Mouse (Mus musculus): ENCODE measurements around the gene Tead2. TPM values are rescaled to one million over a fixed set of nuclear protein-coding genes. Genes with fewer than 3 reads are reported as not detected.
"Not testable (repeated sequence)": the region's sequence is repeated elsewhere in the genome, so short reads cannot be mapped to it uniquely, and the experiment has no call there.

The Tead2 gene
- 123 and 141 TPM in 2 replicates for polyA plus RNA-seq (2015; fragmentation: Nextera tagmentation; extraction: Ambion mirVana)

GRCm38 (mm10) chr7:45215673-45216441 lies at the start of gene Tead2:
Gene Tead2, plus strand, starts transcription at chr7:45215753.
- WGBS = under 1% methylated on average over 55 of the region's 55 CpGs
- peaks cover 23% of the 10 kb centered on the region for H3K36me3 ChIP-seq
- H3K9ac ChIP-seq = peak within 1 kb of the TSS; percentile 82
- peaks cover 21% of the 10 kb centered on the region for H3K4me1 ChIP-seq
- peaks cover 16% of the 10 kb centered on the region for H3K27me3 ChIP-seq (replicated peaks)
- peak within 1 kb of the TSS; percentile 60 for H3K4me2 ChIP-seq
- peak within 1 kb of the TSS; percentile 94 for H3K27ac ChIP-seq
- no peaks in the 10 kb centered on the region for H3K9me3 ChIP-seq
- H3K4me3 ChIP-seq (replicated peaks) = peak within 1 kb of the TSS; percentile 83
- ATAC-seq (ENCODE audit: insufficient read depth, low FRiP score, low read depth) = peak; percentile 44; the same call in 1 of the 2 replicates

- H3K9me3 ChIP-seq = 0 out of 2 replicates have a peak, but pooled peaks cover 5% of the 10 kb centered on the region
- no peak overlapping the region for H3K4me2 ChIP-seq
- no peak overlapping the region for H3K9ac ChIP-seq
- peaks cover 82% of the 10 kb centered on the region for H3K27me3 ChIP-seq (replicated peaks)
- no peaks in the 10 kb centered on the region for H3K36me3 ChIP-seq
- WGBS = 23% methylated on average over 10 of the region's 10 CpGs
- no peak for ATAC-seq (ENCODE audit: insufficient read depth, low FRiP score, low read depth)
- H3K4me1 ChIP-seq = peaks cover 15% of the 10 kb centered on the region
- H3K27ac ChIP-seq = no peak overlapping the region
- no peak overlapping the region for H3K4me3 ChIP-seq (replicated peaks)
These were observed 48.6 kb upstream of the Tead2 start for GRCm38 (mm10) chr7:45166950-45167401.

- H3K27me3 ChIP-seq (replicated peaks) = peaks cover 79% of the 10 kb centered on the region
- no peak for ATAC-seq (ENCODE audit: insufficient read depth, low FRiP score, low read depth)
- no peak overlapping the region for H3K4me2 ChIP-seq
- H3K4me1 ChIP-seq = peaks cover 9% of the 10 kb centered on the region
- H3K36me3 ChIP-seq = no peaks in the 10 kb centered on the region
- no peak overlapping the region for H3K27ac ChIP-seq
- 0 out of 2 replicates have a peak, but pooled peaks cover 5% of the 10 kb centered on the region for H3K9me3 ChIP-seq
- H3K4me3 ChIP-seq (replicated peaks) = no peak overlapping the region
- 3% methylated on average over 19 of the region's 19 CpGs for WGBS
- H3K9ac ChIP-seq = no peak overlapping the region
These were observed 47.6 kb upstream of the Tead2 start for GRCm38 (mm10) chr7:45167761-45168445.

GRCm38 (mm10) chr7:45168656-45169055 lies 46.9 kb upstream of the Tead2 start:
- Histone ChIP-seq H3K27ac (no peak overlapping the region), H3K27me3 (replicated peaks) (peaks cover 76% of the 10 kb centered on the region), H3K9ac (no peak overlapping the region), H3K36me3 (no peaks in the 10 kb centered on the region), H3K4me1 (peaks cover 7% of the 10 kb centered on the region), H3K9me3 (0 out of 2 replicates have a peak, but pooled peaks cover 5% of the 10 kb centered on the region), H3K4me3 (replicated peaks) (no peak overlapping the region), H3K4me2 (no peak overlapping the region)
- ATAC-seq (ENCODE audit: insufficient read depth, low FRiP score, low read depth) = no peak
- whole genome bisulfite sequencing = 5% methylated on average over 24 of the region's 24 CpGs

GRCm38 (mm10) chr7:45169495-45169894 lies 46.1 kb upstream of the Tead2 start:
- H3K9ac ChIP-seq = no peak overlapping the region
- ATAC-seq (ENCODE audit: insufficient read depth, low FRiP score, low read depth) = no peak
- 84% methylated on average over 3 of the region's 3 CpGs for WGBS

GRCm38 (mm10) chr7:45172974-45173373 lies 42.6 kb upstream of the Tead2 start:
- 59% methylated on average over 7 of the region's 7 CpGs for WGBS
- no peaks in the 10 kb centered on the region for H3K36me3 ChIP-seq
- H3K27me3 ChIP-seq (replicated peaks) = peaks cover 76% of the 10 kb centered on the region
- no peak overlapping the region for H3K9ac ChIP-seq
- peaks cover 6% of the 10 kb centered on the region for H3K4me1 ChIP-seq
- no peak for ATAC-seq (ENCODE audit: insufficient read depth, low FRiP score, low read depth)
- H3K9me3 ChIP-seq = 0 out of 2 replicates have a peak, but pooled peaks cover 5% of the 10 kb centered on the region
- no peak overlapping the region for H3K4me3 ChIP-seq (replicated peaks)
- no peak overlapping the region for H3K27ac ChIP-seq
- no peak overlapping the region for H3K4me2 ChIP-seq

More at GRCm38 (mm10) chr7:45169495-45169894, 46.1 kb upstream of the Tead2 start:
- Histone ChIP-seq H3K27me3 (replicated peaks) (peaks cover 74% of the 10 kb centered on the region), H3K9me3 (0 out of 2 replicates have a peak, but pooled peaks cover 5% of the 10 kb centered on the region), H3K4me3 (replicated peaks) (no peak overlapping the region), H3K4me1 (no peaks in the 10 kb centered on the region), H3K4me2 (no peak overlapping the region), H3K36me3 (no peaks in the 10 kb centered on the region), H3K27ac (no peak overlapping the region)

- H3K4me1 ChIP-seq; H3K4me2 ChIP-seq; ATAC-seq (ENCODE audit: insufficient read depth, low FRiP score, low read depth); H3K4me3 ChIP-seq (replicated peaks); H3K36me3 ChIP-seq; H3K9ac ChIP-seq; H3K9me3 ChIP-seq; H3K27ac ChIP-seq: not testable (repeated sequence)
- peaks cover 76% of the 10 kb centered on the region for H3K27me3 ChIP-seq (replicated peaks)
- 67% methylated on average over 1 of the region's 1 CpGs for WGBS
These were observed 41.8 kb upstream of the Tead2 start for GRCm38 (mm10) chr7:45173772-45174171.

- no peaks in the 10 kb centered on the region for H3K36me3 ChIP-seq
- WGBS = 5% methylated on average over 25 of the region's 29 CpGs
- no peak overlapping the region for H3K27ac ChIP-seq
- 0 out of 2 replicates have a peak, but pooled peaks cover 3% of the 10 kb centered on the region for H3K9me3 ChIP-seq
- ATAC-seq (ENCODE audit: insufficient read depth, low FRiP score, low read depth) = no peak
- peak overlapping the region; percentile 11; the same call in 1 of the 2 replicates for H3K4me2 ChIP-seq
- H3K27me3 ChIP-seq (replicated peaks) = peaks cover 76% of the 10 kb centered on the region
- H3K4me1 ChIP-seq = peaks cover 6% of the 10 kb centered on the region
- no peak overlapping the region for H3K9ac ChIP-seq
- no peak overlapping the region; the same call in 1 of the 2 replicates for H3K4me3 ChIP-seq (replicated peaks)
These were observed 40.8 kb upstream of the Tead2 start for GRCm38 (mm10) chr7:45174567-45175280.

GRCm38 (mm10) chr7:45175398-45175797 lies 40.2 kb upstream of the Tead2 start:
- H3K4me3 ChIP-seq (replicated peaks) = no peak overlapping the region
- no peak for ATAC-seq (ENCODE audit: insufficient read depth, low FRiP score, low read depth)
- H3K4me2 ChIP-seq = no peak overlapping the region
- H3K36me3 ChIP-seq = no peaks in the 10 kb centered on the region
- H3K27me3 ChIP-seq (replicated peaks) = peaks cover 76% of the 10 kb centered on the region
- H3K4me1 ChIP-seq = peaks cover 6% of the 10 kb centered on the region
- 4% methylated on average over 13 of the region's 13 CpGs for WGBS
- no peak overlapping the region for H3K9ac ChIP-seq
- no peak overlapping the region for H3K27ac ChIP-seq
- no peaks in the 10 kb centered on the region for H3K9me3 ChIP-seq

GRCm38 (mm10) chr7:45175929-45176328 lies 39.6 kb upstream of the Tead2 start:
- H3K27me3 ChIP-seq (replicated peaks) = peaks cover 82% of the 10 kb centered on the region
- peak overlapping the region; percentile 13; the same call in 1 of the 2 replicates for H3K4me3 ChIP-seq (replicated peaks)
- H3K4me2 ChIP-seq = peak overlapping the region; percentile 32
- H3K36me3 ChIP-seq = no peaks in the 10 kb centered on the region
- no peaks in the 10 kb centered on the region for H3K9me3 ChIP-seq
- H3K9ac ChIP-seq = no peak overlapping the region
- H3K4me1 ChIP-seq = peaks cover 6% of the 10 kb centered on the region
- no peak overlapping the region for H3K27ac ChIP-seq
- WGBS = under 1% methylated on average over 23 of the region's 23 CpGs
- no peak for ATAC-seq (ENCODE audit: insufficient read depth, low FRiP score, low read depth)

- H3K27me3 ChIP-seq (replicated peaks) = peaks cover 86% of the 10 kb centered on the region
- H3K9me3 ChIP-seq = no peaks in the 10 kb centered on the region
- WGBS = 3% methylated on average over 30 of the region's 31 CpGs
- peak overlapping the region; percentile 13; the same call in 1 of the 2 replicates for H3K4me3 ChIP-seq (replicated peaks)
- no peak overlapping the region for H3K27ac ChIP-seq
- H3K4me2 ChIP-seq = peak overlapping the region; percentile 32
- no peaks in the 10 kb centered on the region for H3K36me3 ChIP-seq
- peaks cover 6% of the 10 kb centered on the region for H3K4me1 ChIP-seq
- no peak for ATAC-seq (ENCODE audit: insufficient read depth, low FRiP score, low read depth)
- H3K9ac ChIP-seq = no peak overlapping the region
These were observed 39.2 kb upstream of the Tead2 start for GRCm38 (mm10) chr7:45176356-45176755.

All from stomach, embryonic 15.5 days (tissue).